In the genomic region with DNA sequence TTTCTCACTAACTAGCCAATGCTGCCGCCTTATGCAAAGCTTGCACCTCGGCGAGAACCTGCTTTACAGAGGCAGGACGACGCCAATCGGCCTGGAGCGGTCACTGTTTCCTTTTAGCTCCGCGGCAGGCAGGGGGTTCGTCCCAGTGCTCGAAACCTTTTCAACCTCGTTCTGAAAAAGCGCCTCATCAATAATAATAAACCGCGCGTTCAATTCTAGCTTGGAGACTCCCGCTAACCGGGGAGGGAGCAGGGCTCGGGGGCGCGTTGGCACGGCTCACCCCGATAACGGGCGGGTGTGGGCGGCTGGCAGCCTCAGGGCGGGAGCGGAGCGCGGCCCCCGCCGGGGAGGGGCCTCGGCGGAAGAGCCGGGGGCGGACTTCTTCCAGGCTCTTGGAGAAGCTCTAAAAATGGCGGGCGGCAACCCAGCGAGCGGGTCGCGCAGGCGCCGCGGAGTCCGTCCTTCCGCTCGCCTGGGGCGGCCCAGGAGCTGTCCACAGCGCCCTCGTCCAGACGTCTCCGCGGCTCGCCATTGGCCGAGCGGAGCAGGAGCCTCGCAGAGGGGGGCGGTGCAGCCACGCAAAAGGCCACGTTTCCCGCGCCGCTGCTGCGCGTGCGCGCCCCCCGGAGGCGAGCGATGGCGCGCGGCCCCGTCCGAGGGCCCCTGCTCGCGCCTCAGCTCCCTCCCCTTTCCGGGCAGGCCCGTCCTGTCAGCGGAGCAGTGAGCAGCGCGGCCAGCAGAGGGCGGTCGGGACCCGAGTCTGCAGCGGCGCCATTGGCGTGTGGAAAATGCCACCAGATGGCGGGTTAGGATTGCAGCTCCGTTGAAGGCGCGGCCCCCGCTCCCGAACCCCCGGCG, we compare ENCODE assay signal across 8 mouse cellular contexts. TPM values are rescaled to one million over a fixed set of nuclear protein-coding genes. Genes with fewer than 3 reads are reported as not detected.
DNase-seq lines count a peak whose midpoint lies in the region; ATAC-seq lines count a peak whose summit lies in the region.

No protein-coding gene starts in this region.

- under 1% methylated on average over 90 of the region's 97 CpGs for WGBS in heart, embryonic 13.5 days
- under 1% methylated on average over 87 of the region's 97 CpGs for WGBS in liver, embryonic 12.5 days (ENCODE audit: insufficient replicate concordance)
- under 1% methylated on average over 89 of the region's 97 CpGs for WGBS in stomach, embryonic 15.5 days

- peak overlapping the region; percentile 79 for H3K4me3 ChIP-seq in brown adipose tissue, adult 24 weeks (ENCODE audit: insufficient read depth, low read depth, low read length)
- peak overlapping the region; percentile 82 for H3K4me3 ChIP-seq in heart, embryonic 13.5 days
- peak overlapping the region; percentile 94 for H3K4me3 ChIP-seq in liver, embryonic 12.5 days
- peak overlapping the region; percentile 81 for H3K4me3 ChIP-seq in stomach, embryonic 15.5 days (replicated peaks)

- H3K4me2 ChIP-seq in heart, embryonic 13.5 days, result peak overlapping the region; percentile 87
- H3K4me2 ChIP-seq in liver, embryonic 12.5 days, result peak overlapping the region; percentile 92
- peak overlapping the region; percentile 78 for H3K4me2 ChIP-seq in stomach, embryonic 15.5 days

- DNase-seq in CD4-positive, CD25-positive, alpha-beta regulatory T cell, adult 2 months (ENCODE audit: low read depth, low spot score), result peak; percentile 99
- DNase-seq in fat pad, adult 2 months (ENCODE audit: extremely low read depth, low read depth, low spot score), result peak; percentile 45
- peak; percentile 100 for DNase-seq in kidney, postnatal 10 days
- peak; percentile 98 to 99 for DNase-seq in natural killer cell, adult 2 months (ENCODE audit: low spot score in 2 of 2)

- H3K36me3 ChIP-seq in heart, embryonic 13.5 days, result no peaks in the 10 kb centered on the region
- H3K36me3 ChIP-seq in liver, embryonic 12.5 days, result no peaks in the 10 kb centered on the region
- no peaks in the 10 kb centered on the region for H3K36me3 ChIP-seq in stomach, embryonic 15.5 days

- peak overlapping the region; percentile 98 for H3K27ac ChIP-seq in brown adipose tissue, adult 24 weeks (replicated peaks; ENCODE audit: low read depth, low read length)
- peak overlapping the region; percentile 99 for H3K27ac ChIP-seq in heart, embryonic 13.5 days (replicated peaks)
- peak overlapping the region; percentile 96 for H3K27ac ChIP-seq in liver, embryonic 12.5 days
- peak overlapping the region; percentile 99 for H3K27ac ChIP-seq in stomach, embryonic 15.5 days

- ATAC-seq in heart, embryonic 13.5 days (ENCODE audit: extremely low read depth, insufficient number of reproducible peaks, low FRiP score, low TSS enrichment), result peak; percentile 98
- peak; percentile 96 for ATAC-seq in liver, embryonic 12.5 days
- peak; percentile 98 for ATAC-seq in stomach, embryonic 15.5 days (ENCODE audit: insufficient read depth, low FRiP score, low read depth)

- peak overlapping the region; percentile 97 for H3K9ac ChIP-seq in heart, embryonic 13.5 days
- peak overlapping the region; percentile 98 for H3K9ac ChIP-seq in liver, embryonic 12.5 days
- H3K9ac ChIP-seq in stomach, embryonic 15.5 days, result peak overlapping the region; percentile 78

- peaks cover 3% of the 10 kb centered on the region; the same call in 1 of the 2 replicates for H3K4me1 ChIP-seq in brown adipose tissue, adult 24 weeks (ENCODE audit: control insufficient read depth, insufficient read depth, insufficient read length, low read length)
- peaks cover 30% of the 10 kb centered on the region for H3K4me1 ChIP-seq in heart, embryonic 13.5 days
- peaks cover 41% of the 10 kb centered on the region for H3K4me1 ChIP-seq in liver, embryonic 12.5 days
- 0 out of 2 replicates have a peak, but pooled peaks cover 4% of the 10 kb centered on the region for H3K4me1 ChIP-seq in stomach, embryonic 15.5 days

- H3K27me3 ChIP-seq in heart, embryonic 13.5 days (replicated peaks), result no peaks in the 10 kb centered on the region
- H3K27me3 ChIP-seq in liver, embryonic 12.5 days (replicated peaks), result no peaks in the 10 kb centered on the region
- no peaks in the 10 kb centered on the region for H3K27me3 ChIP-seq in stomach, embryonic 15.5 days (replicated peaks)

- H3K9me3 ChIP-seq in heart, embryonic 13.5 days, result no peaks in the 10 kb centered on the region
- no peaks in the 10 kb centered on the region for H3K9me3 ChIP-seq in liver, embryonic 12.5 days (replicated peaks)
- no peaks in the 10 kb centered on the region for H3K9me3 ChIP-seq in stomach, embryonic 15.5 days

RNA-seq across cellular contexts. Expression of gene Stag1, which starts 45.5 kb away (rescaled TPM):
- polyA plus RNA-seq in brown adipose tissue, adult 24 weeks (2012; ENCODE audit: insufficient read depth, insufficient read length, missing spikeins), result 8.2 and 16.9 TPM in 2 replicates
- 23.1 and 25.7 TPM in 2 replicates for polyA plus RNA-seq in heart, embryonic 13.5 days (2015; fragmentation: Nextera tagmentation; extraction: Ambion mirVana)
- polyA plus RNA-seq in liver, embryonic 12.5 days (2016; fragmentation: Nextera tagmentation; extraction: Ambion mirVana), result 30.0 TPM in 2 replicates
- 40.9 and 42.6 TPM in 2 replicates for polyA plus RNA-seq in stomach, embryonic 15.5 days (2015; fragmentation: Nextera tagmentation; extraction: Ambion mirVana)

Comparison
In these comparisons a context has a peak if more than half of its experiments do, and no peak if none do; other contexts are left out.
1. Peak in every context shown above with its lines: DNase-seq, ATAC-seq, H3K4me3 ChIP-seq and H3K27ac ChIP-seq.
2. DNase-seq: peak in every context shown above with its lines; median percentile 100 in kidney, postnatal 10 days; 99 in CD4-positive, CD25-positive, alpha-beta regulatory T cell, adult 2 months; 98 in natural killer cell, adult 2 months; 45 in fat pad, adult 2 months.